Mouse (Mus musculus) neutrophil, adult 5-6 weeks (primary cell): ENCODE data around the gene Elmo1. TPM values are rescaled to one million over a fixed set of nuclear protein-coding genes. Genes with fewer than 3 reads are reported as not detected.

ENCODE experiments used
- ATAC-seq: fragments of 151-379, 151-347 bp; 2 replicates; pipeline ENCODE4 v1.8.0; 2017; ENCODE audit warnings: mild to moderate bottlenecking, moderate TSS enrichment; ENCODE audit not compliant: insufficient number of reproducible peaks, poor library complexity, low FRiP score, severe bottlenecking; ENCODE audit errors: extremely low read depth
- total RNA-seq: library from RNA; stranded (forward); fragments of 200-1000 nt; gene quantifications from 2 replicates; pipeline ENCODE4 v1.2.3, GENCODE M21; 2017

Gene Elmo1
- total RNA-seq, 1 experiment from 2014 or later, result 117 TPM

DNA sequence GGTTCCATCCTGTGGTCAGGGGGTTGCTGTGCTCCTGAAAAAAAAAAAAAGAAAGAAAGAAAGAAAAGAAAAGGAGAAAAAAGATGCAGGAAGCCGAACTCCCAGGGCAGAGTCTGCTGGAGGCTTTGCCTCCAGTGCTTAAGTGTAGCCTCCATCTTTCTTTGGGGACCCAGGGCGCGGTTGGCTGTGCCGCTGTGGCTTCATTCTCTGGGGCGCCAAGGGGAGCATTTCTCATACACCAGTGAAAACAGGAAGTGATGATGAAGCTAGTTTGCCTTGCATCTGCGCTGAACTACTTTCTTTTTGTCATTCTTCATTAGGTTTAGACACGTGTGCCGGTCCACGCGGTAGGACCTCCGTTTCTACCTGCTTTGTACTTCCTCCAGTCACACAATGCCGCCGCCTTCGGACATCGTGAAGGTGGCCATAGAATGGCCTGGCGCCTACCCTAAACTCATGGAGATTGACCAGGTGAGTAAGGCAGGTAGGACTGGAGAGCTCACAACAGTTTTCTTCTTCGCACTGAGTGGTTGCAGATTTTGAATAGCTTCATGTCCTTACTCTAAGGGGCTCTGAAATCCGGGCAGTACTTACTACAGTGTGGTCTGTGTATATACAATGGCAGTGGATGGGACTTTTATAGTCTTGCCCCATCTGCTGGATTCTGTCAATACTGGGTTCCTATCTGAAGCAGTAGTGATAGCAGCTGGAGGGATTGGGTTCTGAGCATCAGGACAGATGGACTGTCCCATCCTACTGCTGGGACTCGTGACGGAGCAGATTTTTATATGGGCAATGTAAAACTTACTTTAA is 94.8 kb downstream of the Elmo1 start:
- ATAC-seq, result peak; percentile 88

DNA sequence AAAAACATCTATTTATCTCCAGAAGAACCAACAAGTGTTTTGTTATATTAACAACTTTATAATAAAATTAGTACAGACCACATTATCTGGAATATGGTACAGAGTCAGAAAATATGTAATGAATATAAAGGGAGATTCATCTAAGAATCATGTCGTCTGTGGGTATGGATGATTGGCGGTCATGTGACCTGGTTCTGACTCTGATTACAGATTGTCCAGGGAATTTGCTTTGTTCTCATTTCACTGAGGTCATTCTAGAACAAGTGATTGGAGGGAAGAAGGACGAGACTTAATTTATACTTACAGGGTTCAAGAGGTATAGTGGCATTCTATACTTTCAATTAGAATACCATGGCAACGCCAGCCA is 95.4 kb downstream of the Elmo1 start:
- no peak for ATAC-seq

DNA sequence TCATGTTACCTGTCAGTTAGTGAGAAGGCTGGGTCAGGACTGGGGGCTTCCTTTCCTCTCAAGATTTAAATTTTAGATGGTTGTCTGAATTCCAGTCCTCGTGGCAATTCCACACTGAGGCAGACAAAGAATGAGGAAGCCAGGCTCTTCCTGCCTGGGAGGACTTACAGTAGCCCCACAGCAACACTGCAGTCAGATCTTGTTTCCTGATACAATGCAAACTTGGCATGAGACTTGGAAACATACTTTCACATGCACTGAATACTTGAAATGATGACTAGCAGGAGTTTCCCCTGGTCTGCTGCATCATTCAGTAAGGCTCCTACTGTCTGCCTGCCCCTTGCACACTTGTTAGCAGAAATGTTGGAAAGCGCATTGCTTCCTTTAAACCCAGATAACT is 97.3 kb downstream of the Elmo1 start:
- no peak for ATAC-seq

DNA sequence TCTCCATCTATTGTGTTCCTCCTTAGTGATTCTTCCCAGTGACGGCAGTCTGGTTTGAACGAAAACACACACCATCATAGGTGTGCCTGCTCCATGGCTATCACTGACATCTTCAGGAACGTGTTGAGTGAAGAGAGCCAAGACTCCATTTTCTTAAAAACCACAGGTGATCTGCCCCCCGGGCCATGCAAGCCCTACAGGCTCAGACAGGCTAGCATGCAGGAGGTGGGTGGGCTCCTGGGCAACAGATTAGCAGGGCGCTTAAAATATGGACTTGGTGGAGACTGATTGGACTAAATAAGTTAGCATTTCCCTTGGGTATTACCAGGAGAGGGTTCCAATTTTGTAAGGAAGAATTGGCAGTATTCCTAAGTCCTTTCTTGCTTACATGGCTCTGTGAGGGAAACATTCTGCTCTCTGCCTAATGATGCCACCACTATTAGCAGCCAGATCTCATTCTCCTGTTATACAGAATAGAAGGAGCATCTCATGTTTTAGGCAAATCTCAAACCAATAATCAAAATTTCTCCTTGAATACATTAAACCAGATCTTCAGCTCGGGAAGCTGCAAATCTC is 101.7 kb downstream of the Elmo1 start:
- ATAC-seq, result no peak

DNA sequence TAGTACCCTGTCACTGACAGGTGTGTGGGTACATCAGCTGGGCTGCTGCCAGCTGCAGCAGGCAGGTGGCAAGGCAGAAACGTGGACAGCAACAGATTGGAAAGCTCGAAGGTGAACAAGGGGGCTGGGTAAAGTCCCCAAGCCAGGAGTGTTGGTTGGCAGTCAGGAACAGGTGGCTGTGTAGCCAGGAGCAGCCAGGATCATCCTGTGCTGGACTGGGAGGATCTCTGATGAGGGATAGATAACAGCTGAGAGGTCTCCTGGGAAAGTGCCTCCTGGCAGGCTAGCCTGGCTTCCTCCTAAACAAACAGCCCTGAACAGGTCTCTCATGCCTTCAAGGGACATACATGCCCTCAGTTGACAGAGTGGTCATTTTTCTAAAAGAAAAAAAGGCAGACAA is 110.2 kb downstream of the Elmo1 start:
- ATAC-seq, result no peak

DNA sequence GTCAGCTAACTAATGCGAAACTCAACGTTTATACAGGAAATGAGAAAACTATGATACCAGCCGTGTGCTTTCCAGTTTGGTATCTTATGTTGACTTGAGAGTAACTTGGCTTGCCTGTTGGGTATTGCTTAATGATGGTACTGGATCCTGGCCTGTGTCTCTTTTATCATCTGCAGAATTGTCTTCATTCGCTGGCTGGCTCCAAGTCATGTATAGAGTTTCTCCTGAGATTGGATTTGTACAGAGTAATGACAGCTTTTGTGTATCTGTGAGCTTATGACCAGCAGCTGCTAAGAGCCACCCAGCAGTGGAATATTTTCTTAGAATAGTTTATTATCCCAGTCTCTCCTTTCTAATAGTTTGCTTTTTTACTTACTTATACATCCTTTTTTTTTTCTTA is 112.2 kb downstream of the Elmo1 start:
- no peak for ATAC-seq

DNA sequence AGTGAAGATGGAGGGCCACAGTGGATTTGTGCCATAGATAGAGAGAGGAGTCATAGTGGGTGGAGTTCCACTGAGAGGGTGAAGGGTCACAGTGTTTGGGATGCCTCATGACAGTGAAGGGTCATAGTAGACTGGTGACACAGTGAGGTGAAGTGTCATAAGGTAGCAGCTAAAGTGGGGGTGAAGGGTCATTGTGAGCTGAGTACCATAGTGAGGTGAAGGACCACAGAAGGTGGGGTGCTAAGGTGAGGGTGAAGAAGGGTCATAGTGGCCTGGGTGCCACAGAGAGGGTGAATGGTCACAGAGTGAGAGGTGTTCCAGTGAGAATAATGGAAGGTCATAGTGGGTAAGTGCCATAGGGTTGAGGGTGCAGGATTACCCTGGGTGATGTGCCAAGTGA is 113.8 kb downstream of the Elmo1 start:
- no peak for ATAC-seq

DNA sequence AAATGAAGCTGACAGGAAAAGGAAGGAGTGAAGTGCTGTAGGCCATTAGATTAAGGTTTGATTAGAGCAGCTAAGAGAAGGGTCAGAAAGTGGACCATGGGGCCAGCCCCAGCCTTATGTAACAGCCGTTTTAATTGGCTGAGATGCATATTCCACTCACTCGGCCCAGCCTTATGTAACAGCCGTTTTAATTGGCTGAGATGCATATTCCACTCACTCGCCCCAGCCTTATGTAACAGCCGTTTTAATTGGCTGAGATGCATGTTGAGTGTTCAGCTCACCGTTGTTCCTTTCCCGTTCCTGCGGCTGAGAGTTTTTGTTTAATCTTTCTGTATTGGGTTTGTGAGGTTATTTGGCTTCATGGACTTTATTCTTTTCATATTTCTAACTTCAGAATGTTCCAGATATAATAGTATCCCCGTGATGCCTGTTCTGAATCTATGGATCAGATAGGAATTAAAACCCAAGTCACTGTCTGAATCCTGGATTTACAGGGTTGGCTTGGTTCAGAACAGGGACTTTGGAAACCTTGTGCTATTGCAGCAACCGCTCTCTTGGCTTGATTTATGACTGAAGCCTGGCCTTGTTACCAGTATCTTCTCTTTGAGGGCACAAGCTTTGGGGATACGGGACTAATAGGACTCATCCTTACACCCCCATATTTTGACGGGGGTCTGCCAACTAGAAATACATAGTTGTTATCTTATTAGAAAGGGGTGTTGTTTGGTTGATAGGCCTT is 114.8 kb downstream of the Elmo1 start:
- no peak for ATAC-seq

DNA sequence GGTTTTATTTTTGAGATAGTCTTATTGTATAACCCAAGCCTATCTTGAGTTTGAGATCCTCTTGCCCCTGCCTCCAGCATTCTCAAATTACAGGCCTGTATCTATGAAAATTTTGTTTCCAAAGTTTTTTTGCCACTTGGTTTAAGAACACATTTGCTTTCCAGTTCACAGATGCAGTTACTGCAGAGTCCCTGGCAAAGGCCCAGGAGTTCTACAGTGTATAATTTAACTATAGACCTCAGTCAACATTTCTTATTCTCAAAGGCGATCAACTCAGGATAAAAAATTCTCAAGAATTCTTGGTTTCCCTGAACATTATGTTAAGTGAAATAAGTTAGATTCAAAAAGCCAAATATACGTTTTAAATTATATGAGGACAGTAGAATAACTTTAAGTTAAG is 115.3 kb downstream of the Elmo1 start:
- no peak for ATAC-seq

DNA sequence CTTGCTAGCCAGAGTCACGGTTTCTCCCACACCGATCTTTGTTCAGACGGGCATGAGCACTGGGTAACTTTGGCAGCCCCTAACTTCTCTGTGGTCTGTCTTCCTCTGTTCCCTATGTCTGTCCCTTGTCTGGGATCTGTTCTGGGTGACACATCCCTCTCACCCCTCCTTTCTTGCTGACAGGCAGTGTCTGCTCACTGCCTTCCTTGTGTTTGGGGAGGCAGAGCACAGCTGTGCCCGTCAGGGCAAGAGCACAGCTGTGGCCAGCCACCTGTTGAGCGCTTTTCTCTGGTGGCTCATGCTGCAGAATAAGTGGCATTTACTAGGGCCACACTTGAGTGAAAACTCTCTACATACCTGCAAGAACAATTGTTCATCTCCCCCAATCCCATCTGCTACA is 116.7 kb downstream of the Elmo1 start:
- peak; percentile 31 for ATAC-seq

DNA sequence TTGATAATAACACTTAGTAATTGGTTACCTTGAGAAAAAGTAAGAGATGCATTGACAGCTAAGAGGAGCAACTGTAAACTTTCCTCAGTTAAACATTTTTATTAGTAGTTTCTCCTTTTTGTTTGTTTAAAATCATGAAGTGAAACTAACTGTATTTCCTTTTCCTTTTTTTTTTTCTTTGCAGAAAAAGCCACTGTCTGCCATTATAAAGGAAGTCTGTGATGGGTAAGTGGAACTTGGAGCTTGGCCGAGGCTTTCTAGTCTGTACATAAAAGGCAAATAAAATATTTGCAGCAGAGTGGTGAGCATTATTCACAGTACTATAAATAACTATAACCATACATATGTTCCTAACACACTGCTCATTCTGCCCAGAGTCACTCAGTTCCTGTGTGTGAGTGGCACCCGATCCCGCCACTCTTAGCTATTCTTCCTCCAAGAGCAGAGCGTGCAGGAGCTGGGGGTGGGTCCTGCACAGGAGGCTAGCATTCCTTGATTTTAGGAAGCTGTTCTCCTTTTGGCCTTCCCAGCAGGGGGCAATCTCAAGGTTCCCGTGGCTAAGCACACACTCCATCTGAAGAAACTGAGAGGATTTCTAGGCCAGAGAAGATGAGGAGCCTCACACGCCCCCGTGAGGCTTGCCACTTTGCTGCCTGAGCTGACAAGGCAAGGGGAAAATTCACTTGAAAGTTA is 117.7 kb downstream of the Elmo1 start:
- no peak for ATAC-seq

DNA sequence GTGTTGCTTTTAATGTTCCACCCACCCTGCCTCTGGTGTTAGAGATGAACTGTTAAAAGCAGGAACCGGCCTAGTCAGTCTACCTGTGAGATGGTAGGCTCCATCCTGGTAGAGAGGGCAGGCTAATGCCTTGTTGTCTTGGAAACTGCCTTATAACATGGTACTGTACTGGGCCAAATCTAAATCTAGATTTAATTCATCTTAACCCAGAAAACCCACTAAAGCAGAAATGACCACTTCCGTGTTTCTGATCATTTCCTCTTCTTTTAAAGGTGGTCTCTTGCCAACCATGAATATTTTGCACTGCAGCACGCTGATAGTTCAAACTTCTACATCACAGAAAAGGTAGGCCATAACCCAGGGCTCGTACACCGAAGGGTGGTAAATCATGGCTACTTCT is 118.5 kb downstream of the Elmo1 start:
- ATAC-seq, result peak; percentile 70

DNA sequence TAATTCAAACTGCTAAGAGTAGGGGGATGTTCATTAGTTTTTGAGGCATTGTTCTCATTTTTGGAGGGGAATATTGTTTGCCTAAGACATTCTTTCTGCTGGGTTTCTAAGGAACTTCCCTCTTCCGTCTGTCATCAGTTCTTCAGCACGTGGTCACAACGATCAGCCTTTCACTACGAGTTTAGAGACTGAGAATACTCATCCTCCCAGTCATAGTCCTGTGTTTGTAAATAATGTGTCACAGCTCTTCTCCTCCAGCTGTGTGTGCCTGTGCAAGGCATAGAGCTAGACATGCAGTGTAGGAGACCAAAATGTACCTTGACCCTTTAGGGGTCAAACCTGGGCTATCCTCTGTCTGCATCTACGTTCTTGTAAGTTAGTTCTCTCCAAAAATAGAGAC is 121.4 kb downstream of the Elmo1 start:
- ATAC-seq, result no peak

DNA sequence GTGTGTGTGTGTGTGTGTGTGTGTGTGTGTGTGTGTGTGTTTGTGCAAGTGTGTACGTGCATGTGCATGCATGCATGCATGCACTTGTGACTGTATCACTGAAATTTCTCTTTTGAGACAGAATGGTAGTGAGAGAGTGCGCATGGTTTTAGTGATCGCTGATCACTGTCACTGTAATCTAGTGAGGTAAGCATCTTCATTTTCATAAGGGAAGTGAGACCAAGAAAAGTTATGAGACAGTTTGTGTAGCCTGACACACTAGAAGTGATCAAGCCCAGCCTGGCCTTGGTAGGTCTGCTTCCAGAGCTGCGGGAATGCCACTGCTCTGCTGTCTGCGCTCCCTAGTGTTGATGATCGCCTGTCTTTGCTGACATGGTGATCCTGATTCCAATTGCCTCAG is 122.3 kb downstream of the Elmo1 start:
- ATAC-seq, result 0 out of 2 replicates have a peak, but pooled peaks have one; percentile 14

DNA sequence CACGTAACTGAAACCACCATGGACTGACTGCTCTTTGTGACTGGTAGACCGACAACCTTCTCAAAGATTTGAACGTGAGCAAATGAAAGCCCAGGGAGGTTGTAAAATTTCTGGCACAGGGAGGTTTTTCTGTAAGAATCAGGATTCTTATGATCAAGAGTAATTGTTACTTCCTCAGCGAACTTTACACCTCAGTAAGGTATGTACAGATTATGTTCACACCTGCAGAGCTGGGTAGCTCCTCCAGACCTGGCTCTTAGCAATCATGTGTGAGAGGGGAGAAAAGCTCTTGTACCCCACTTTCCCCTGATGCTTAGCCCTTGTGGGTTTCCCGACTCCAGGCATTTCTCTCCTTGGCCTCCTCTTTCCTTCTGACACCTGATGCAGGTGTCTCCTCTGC is 123.5 kb downstream of the Elmo1 start:
- ATAC-seq, result no peak

DNA sequence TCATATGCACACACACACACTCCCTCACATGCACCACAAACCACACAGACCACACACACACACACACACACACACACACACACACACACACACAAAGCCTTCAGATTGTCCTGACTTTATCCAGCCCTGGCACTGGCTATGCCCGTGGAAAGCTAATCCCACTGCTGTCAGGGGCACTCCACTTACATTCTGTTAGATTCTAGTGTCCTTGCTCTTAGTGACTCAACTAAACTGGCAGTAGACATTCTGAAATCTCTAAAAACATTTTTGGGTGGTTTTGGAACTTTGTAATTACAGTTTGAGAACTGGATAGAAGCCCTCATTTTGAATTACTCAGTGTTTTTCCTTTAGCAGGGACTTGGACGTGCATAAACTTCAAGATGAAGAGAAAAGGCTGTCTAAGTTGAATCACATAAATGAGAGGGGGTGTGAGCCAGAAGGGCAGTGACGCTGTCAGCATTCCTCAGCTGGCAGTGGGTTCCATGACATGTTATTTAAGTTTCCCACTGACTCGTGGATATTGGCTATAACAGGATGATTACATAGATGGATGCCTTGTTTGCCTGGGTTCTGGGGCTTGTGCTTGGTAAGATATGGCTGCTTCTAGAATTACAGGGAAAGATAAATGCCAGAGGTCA is 127.2 kb downstream of the Elmo1 start:
- ATAC-seq, result no peak

DNA sequence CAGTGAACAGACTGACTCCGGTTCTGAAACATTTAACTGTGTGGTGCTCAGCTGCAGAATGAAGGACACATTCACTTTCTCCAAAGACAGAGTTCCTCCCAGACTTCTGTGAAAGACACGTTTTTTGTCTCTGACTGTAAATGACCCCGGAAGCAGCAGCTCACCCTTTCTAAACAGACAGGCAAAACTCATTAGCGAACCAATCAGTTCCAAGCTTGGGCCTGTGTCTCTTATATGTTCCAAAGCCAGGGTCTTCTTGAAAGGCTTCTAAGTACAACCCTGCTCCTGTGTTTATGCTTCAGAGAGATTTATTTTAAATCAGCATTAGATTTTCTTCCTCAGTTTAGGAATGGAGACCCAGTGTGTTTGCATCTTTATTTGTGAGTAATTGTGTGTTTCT is 127.7 kb downstream of the Elmo1 start:
- no peak for ATAC-seq

DNA sequence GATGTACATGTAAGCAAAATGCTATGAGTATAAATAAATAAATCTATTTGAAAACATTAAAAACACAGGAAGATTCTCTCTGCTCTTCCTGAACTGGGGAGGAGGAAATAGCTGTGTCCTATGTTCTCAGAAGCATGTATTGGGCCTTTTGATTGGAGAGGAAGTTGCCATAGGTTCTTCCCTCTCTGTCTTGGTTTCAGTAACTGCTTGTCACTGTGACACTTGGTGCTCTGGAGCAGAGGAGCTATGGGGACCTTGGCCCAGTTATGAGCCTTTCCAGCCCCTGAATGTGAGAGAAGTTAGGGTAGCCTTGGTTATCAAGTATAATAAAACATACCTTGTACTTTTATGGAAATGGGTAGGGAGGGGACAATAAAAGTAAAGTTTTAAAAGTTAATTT is 130.0 kb downstream of the Elmo1 start:
- ATAC-seq, result no peak
